ENCODE assay signal across 16 mouse cellular contexts in the genomic region with DNA sequence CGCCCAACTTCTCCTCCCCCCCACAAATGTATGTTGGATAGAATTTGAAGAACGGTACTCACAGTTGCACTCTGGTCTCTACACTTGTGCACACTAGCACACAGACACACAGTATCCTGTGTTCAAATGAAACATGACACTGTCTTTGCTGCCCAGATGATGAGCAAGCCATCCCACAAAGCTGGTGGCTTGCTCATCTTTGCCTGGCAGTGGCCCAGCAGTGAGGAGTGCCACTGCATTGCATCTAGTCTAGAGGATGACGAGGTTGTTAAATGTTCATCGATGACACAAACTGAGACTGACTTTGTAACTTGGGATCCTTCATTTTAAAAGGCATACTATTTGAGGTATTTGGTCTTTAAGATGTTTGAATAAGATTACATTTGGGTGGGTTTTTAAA. TPM values are rescaled to one million over a fixed set of nuclear protein-coding genes. Genes with fewer than 3 reads are reported as not detected.
DNase-seq lines count a peak whose midpoint lies in the region.
"Had no signal": no experiment of that assay in that cellular context is flagged by ENCODE, and none has a peak within 500 bp of the region (broad histone marks: within the 10 kb centered on the region; RNA-seq: fewer than 3 reads in every experiment).

No protein-coding gene starts in this region.

- peak; percentile 11 for DNase-seq in adrenal gland, postnatal 10 days
- DNase-seq in adrenal gland, adult 8-10 months = no peak
- peak; percentile 9 to 32 for DNase-seq in layer of hippocampus, adult 8-10 months (ENCODE audit: low spot score in 2 of 2)
- DNase-seq in layer of hippocampus, postnatal 25 days (ENCODE audit: extremely low spot score in 1 of 2, low spot score in 1 of 2) = no peak
- DNase-seq in adrenal gland, postnatal 36 days = peak; percentile 58 to 69
- DNase-seq in right cerebral cortex, adult 2 months (ENCODE audit: low spot score in 2 of 2) = peak; percentile 10 to 59
- DNase-seq in embryo, embryonic 10.5 days (ENCODE audit: low spot score) = no peak
- DNase-seq in urinary bladder, postnatal 14 days (ENCODE audit: low spot score) = no peak
- DNase-seq: B cell, adult 2 months; cerebellum, adult 18-20 months; heart, postnatal 36 days; kidney, adult 18-20 months; kidney, postnatal 25 days; lung, postnatal 10 days; thymus, postnatal 36 days had no signal

RNA-seq across cellular contexts. Expression of a gene that starts 20.6 kb away (rescaled TPM):
- 10 to 100 TPM; 14.1 to 17.0 TPM for total RNA-seq in adrenal gland, postnatal 10 days (2021)
- 10 to 100 TPM; 14.6 to 22.2 (median 19.4) TPM for total RNA-seq in adrenal gland, adult 8-10 months (2022)
- 10 to 100 TPM; 16.4 to 21.8 (median 17.6) TPM for total RNA-seq in layer of hippocampus, adult 8-10 months (2022)
- 10 to 100 TPM; 13.7 to 16.4 TPM for total RNA-seq in layer of hippocampus, postnatal 25 days (2021)
- total RNA-seq in adrenal gland, postnatal 36 days (2021) = 10 to 100 TPM; 16.0 to 18.0 TPM

RNA-seq across cellular contexts. Expression of a gene that starts 46.3 kb away (rescaled TPM):
- total RNA-seq in adrenal gland, postnatal 10 days (2021) = 1 to 10 TPM in 1 of 2 experiments, under 1 TPM in 1; 0.48 to 1.4 TPM
- 1 to 10 TPM in 2 of 4 experiments, under 1 TPM in 2; 0.42 to 1.1 (median 0.86) TPM for total RNA-seq in adrenal gland, adult 8-10 months (2022)
- 1 to 10 TPM; 1.2 to 2.8 (median 2.3) TPM for total RNA-seq in layer of hippocampus, adult 8-10 months (2022)
- total RNA-seq in layer of hippocampus, postnatal 25 days (2021) = 1 to 10 TPM in 1 of 2 experiments, under 1 TPM in 1; 0.98 to 1.5 TPM
- total RNA-seq in adrenal gland, postnatal 36 days (2021) = under 1 TPM; 0.23 to 0.26 TPM
- total RNA-seq: megakaryocyte-erythroid progenitor cell, adult 5-6 weeks had no signal

RNA-seq across cellular contexts. Expression of a gene that starts 49.6 kb away (rescaled TPM):
- 10 to 100 TPM; 18.1 to 27.1 TPM for total RNA-seq in adrenal gland, postnatal 10 days (2021)
- 10 to 100 TPM; 10.4 to 21.0 (median 15.9) TPM for total RNA-seq in adrenal gland, adult 8-10 months (2022)
- total RNA-seq in layer of hippocampus, adult 8-10 months (2022) = 10 to 100 TPM; 35.2 to 40.7 (median 35.6) TPM
- total RNA-seq in layer of hippocampus, postnatal 25 days (2021) = 10 to 100 TPM; 26.8 to 47.1 TPM
- 10 to 100 TPM in 1 of 2 experiments, 1 to 10 TPM in 1; 9.9 to 13.9 TPM for total RNA-seq in adrenal gland, postnatal 36 days (2021)

Comparison
In these comparisons a context has a peak if more than half of its experiments do, and no peak if none do; other contexts are left out.
1. DNase-seq: peak in adrenal gland, postnatal 10 days (single experiment), layer of hippocampus, adult 8-10 months (2 of 2), adrenal gland, postnatal 36 days (2 of 2) and right cerebral cortex, adult 2 months (2 of 2); none in adrenal gland, adult 8-10 months (single experiment), layer of hippocampus, postnatal 25 days (0 of 2), embryo, embryonic 10.5 days (single experiment) and urinary bladder, postnatal 14 days (single experiment).